Mouse (Mus musculus): ENCODE measurements at regions not wholly inside any gene's neighbourhood (a gene's known extent, or its start where the extent isn't known, plus 50 kb on each side); places are given as distances from the start of the nearest gene placed in this dataset.

DNA sequence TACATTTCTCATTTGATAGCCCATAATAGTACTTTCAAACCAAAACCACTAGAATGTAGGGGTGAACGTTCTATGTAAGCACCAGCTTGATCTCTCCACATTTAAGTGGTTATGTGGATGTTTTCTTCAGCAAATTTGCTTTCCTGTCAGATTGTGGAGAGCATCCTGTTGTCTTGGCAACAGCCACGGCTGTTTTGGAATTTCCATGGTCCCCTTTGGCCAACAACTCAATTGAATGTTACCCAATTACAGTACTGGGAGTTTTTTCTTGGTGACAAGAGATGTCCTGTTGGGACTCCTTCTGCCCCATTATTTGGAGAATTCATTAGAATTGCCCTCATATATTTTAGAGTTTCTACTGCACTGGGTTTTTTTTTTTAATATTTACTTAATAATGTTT, 503.2 kb downstream of the Ndufa4 start:
- Histone ChIP-seq H3K4me3 (no peak overlapping the region), H3K36me3 (no peaks in the 10 kb centered on the region), H3K27me3 (replicated peaks) (no peaks in the 10 kb centered on the region), H3K4me1 (no peaks in the 10 kb centered on the region), H3K4me2 (no peak overlapping the region), H3K27ac (replicated peaks) (no peak overlapping the region), H3K9ac (no peak overlapping the region), H3K9me3 (no peaks in the 10 kb centered on the region)
- ATAC-seq (ENCODE audit: extremely low read depth, insufficient number of reproducible peaks, low FRiP score, low TSS enrichment): no peak
- WGBS: 54% methylated on average over 2 of the region's 2 CpGs

GRCm38 (mm10) chr6:11359088-11359487, 548.2 kb downstream of the Ndufa4 start:
- H3K9ac ChIP-seq: no peak overlapping the region
- no peak for ATAC-seq (ENCODE audit: extremely low read depth, insufficient number of reproducible peaks, low FRiP score, low TSS enrichment)
- H3K36me3 ChIP-seq: no peaks in the 10 kb centered on the region
- no peaks in the 10 kb centered on the region for H3K4me1 ChIP-seq
- no peak overlapping the region for H3K27ac ChIP-seq (replicated peaks)
- no peak overlapping the region for H3K4me3 ChIP-seq
- no peak overlapping the region for H3K4me2 ChIP-seq
- WGBS: 28% methylated on average over 1 of the region's 1 CpGs
- no peaks in the 10 kb centered on the region for H3K9me3 ChIP-seq
- H3K27me3 ChIP-seq (replicated peaks): no peaks in the 10 kb centered on the region

- H3K27ac ChIP-seq (replicated peaks): no peak overlapping the region
- H3K36me3 ChIP-seq: no peaks in the 10 kb centered on the region
- no peak overlapping the region for H3K9ac ChIP-seq
- H3K27me3 ChIP-seq (replicated peaks): no peaks in the 10 kb centered on the region
- 66% methylated on average over 3 of the region's 3 CpGs for WGBS
- ATAC-seq (ENCODE audit: extremely low read depth, insufficient number of reproducible peaks, low FRiP score, low TSS enrichment): no peak
- no peaks in the 10 kb centered on the region for H3K4me1 ChIP-seq
- H3K4me2 ChIP-seq: no peak overlapping the region
- no peak overlapping the region for H3K4me3 ChIP-seq
- H3K9me3 ChIP-seq: no peaks in the 10 kb centered on the region
These were observed 553.7 kb downstream of the Ndufa4 start for GRCm38 (mm10) chr6:11353599-11353998.

DNA sequence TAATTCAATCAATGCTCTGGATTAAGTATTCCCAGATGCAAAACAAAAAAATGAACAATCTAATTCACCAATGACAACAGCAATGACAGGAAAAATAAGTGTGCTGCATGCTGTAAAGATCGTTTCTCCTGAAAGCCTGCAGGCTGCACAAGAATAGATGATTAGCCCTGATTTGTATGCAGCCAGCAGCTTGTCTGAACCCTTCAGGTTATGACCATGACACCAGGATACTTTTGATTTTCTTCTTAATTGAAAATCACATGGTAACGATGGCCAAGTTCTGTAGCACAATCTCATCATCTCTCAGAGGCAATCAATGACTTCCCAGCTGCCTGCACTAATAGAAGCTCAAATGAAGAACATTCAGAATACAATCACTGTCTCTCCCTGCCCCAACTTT, 573.2 kb downstream of the Ndufa4 start:
- H3K27me3 ChIP-seq (replicated peaks): no peaks in the 10 kb centered on the region
- no peak overlapping the region for H3K4me2 ChIP-seq
- no peak overlapping the region for H3K4me3 ChIP-seq
- H3K9me3 ChIP-seq: no peaks in the 10 kb centered on the region
- no peak overlapping the region for H3K9ac ChIP-seq
- H3K27ac ChIP-seq (replicated peaks): no peak overlapping the region
- no peaks in the 10 kb centered on the region for H3K4me1 ChIP-seq
- 63% methylated on average over 2 of the region's 2 CpGs for WGBS
- no peaks in the 10 kb centered on the region for H3K36me3 ChIP-seq
- no peak for ATAC-seq (ENCODE audit: extremely low read depth, insufficient number of reproducible peaks, low FRiP score, low TSS enrichment)

- Histone ChIP-seq H3K9ac (no peak overlapping the region), H3K27me3 (replicated peaks) (no peaks in the 10 kb centered on the region), H3K9me3 (no peaks in the 10 kb centered on the region), H3K27ac (replicated peaks) (no peak overlapping the region), H3K36me3 (no peaks in the 10 kb centered on the region), H3K4me3 (no peak overlapping the region), H3K4me2 (no peak overlapping the region), H3K4me1 (no peaks in the 10 kb centered on the region)
- 66% methylated on average over 3 of the region's 3 CpGs for WGBS
- ATAC-seq (ENCODE audit: extremely low read depth, insufficient number of reproducible peaks, low FRiP score, low TSS enrichment): no peak
These were observed 593.6 kb downstream of the Ndufa4 start for GRCm38 (mm10) chr6:11313744-11314143.

DNA sequence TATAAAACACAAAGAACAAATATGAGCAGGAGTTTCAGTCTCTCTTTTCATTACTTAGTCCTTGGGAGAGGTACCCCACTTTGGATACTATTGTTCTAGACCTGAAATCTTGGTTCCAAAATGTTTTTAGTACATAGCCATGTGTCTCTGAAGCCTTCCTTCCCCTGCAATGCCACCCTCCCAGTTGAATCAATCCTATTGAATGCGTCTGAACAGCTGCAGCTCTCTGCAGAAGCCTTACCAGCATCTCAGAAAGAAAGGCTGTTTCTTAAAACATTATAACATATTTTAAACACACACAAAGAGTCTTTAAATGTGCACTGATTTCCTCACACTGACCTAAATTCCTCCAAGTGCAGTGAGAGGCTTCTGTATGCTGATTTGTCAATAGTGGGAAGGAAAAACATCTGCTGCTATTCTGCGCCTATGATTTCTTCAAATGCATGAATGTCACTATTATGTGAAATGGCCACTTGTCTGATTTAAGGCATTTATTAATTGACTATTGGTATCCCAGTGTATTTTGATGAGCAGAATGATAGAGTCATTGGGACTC, 601.2 kb downstream of the Ndufa4 start:
- 71% methylated on average over 2 of the region's 2 CpGs for WGBS
- 0 out of 2 replicates have a peak overlapping the region, but pooled peaks have one; percentile 5 for H3K27ac ChIP-seq (replicated peaks)

DNA sequence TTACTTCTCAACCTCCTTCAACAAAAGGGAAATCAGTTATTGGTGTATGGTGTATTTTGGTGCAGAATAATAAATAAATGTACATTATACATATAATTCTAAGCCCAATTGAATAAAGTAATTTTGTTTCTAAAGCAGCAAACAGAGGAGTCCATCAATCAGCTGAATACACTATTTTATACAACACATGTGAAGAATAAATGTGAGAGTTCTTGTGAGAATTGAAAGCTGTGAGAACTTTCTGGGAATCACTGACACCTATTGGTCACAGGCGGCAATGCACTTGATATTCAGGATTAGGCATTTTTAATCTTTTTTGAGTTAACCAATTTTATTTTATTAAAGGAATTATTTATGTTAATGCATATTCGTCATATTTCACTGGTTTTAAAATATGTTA, 623.3 kb downstream of the Ndufa4 start:
- ATAC-seq (ENCODE audit: extremely low read depth, insufficient number of reproducible peaks, low FRiP score, low TSS enrichment): no peak
- H3K4me1 ChIP-seq: no peaks in the 10 kb centered on the region
- no peak overlapping the region for H3K4me2 ChIP-seq
- no peak overlapping the region for H3K27ac ChIP-seq (replicated peaks)
- no peaks in the 10 kb centered on the region for H3K27me3 ChIP-seq (replicated peaks)
- no peaks in the 10 kb centered on the region for H3K36me3 ChIP-seq
- H3K4me3 ChIP-seq: no peak overlapping the region
- H3K9ac ChIP-seq: no peak overlapping the region
- H3K9me3 ChIP-seq: no peaks in the 10 kb centered on the region
- WGBS: 1% methylated on average over 2 of the region's 2 CpGs

More for the DNA sequence above, 601.2 kb downstream of the Ndufa4 start:
- no peak for ATAC-seq (ENCODE audit: extremely low read depth, insufficient number of reproducible peaks, low FRiP score, low TSS enrichment)
- Histone ChIP-seq H3K4me2 (no peak overlapping the region), H3K4me1 (0 out of 2 replicates have a peak, but pooled peaks cover 9% of the 10 kb centered on the region), H3K9me3 (no peaks in the 10 kb centered on the region), H3K4me3 (no peak overlapping the region), H3K36me3 (no peaks in the 10 kb centered on the region), H3K9ac (no peak overlapping the region), H3K27me3 (replicated peaks) (no peaks in the 10 kb centered on the region)

DNA sequence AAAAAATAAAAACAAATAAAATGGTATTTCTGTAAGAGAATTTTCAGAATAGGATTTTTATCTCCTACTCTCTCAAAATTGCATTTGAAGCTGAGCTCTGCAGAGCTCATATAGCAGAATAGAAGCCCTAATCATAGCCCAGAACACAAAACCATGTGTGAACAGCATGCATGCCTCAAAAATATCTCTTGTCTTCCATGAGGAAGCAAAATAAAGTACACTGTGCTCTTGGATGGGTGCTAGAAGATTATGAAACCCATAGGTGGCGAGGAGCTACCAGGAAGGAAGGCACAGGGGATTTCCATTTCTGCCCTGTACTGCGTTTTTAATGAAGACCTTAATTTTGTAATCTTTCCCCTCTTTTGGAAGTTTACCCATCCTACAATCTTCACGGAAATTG, 632.1 kb downstream of the Ndufa4 start:
- Histone ChIP-seq H3K9me3 (no peaks in the 10 kb centered on the region), H3K36me3 (no peaks in the 10 kb centered on the region), H3K27me3 (replicated peaks) (no peaks in the 10 kb centered on the region), H3K4me1 (no peaks in the 10 kb centered on the region), H3K9ac (no peak overlapping the region), H3K4me3 (no peak overlapping the region), H3K4me2 (no peak overlapping the region), H3K27ac (replicated peaks) (no peak overlapping the region)
- ATAC-seq (ENCODE audit: extremely low read depth, insufficient number of reproducible peaks, low FRiP score, low TSS enrichment): no peak
- WGBS: 74% methylated on average over 3 of the region's 3 CpGs

All from heart, embryonic 13.5 days (tissue).